Mouse (Mus musculus): ENCODE data around the gene Plekha6. TPM values are rescaled to one million over a fixed set of nuclear protein-coding genes. Genes with fewer than 3 reads are reported as not detected.
A peak's percentile ranks its signal among the peaks of the same experiment; 100 is the strongest.

Gene Plekha6
- polyA plus RNA-seq, 1 experiment from 2014 or later, result 17.7 TPM

DNA sequence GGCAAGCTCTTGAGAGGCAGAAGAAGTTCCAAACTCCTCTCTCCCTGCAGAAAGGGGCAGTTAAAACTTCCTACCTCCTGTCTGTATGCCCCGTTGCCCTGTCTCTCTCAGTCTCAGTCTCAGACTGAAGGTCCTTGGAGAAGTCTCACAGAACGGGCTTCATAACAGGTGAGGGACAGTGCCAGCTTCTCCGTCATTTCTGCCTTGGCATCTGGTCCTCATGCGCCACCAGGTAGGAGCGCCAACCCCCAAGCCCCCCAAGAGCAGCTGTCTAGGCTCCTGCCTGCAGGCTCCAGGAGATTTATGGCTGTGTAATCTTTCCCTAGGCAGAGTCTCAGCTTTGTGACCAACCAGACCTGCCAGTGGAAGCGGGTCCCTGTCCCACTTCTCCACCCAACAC is 86.8 kb downstream of the Plekha6 start:
- Histone ChIP-seq H3K4me3 (replicated peaks; ENCODE audit: low read length) (no peak overlapping the region), H3K4me1 (ENCODE audit: control insufficient read depth, insufficient read depth, low read length) (peaks cover 59% of the 10 kb centered on the region), H3K9ac (ENCODE audit: low read length) (0 out of 2 replicates have a peak overlapping the region, but pooled peaks have one; percentile 44), H3K9me3 (replicated peaks; ENCODE audit: control insufficient read depth, low read length) (no peaks in the 10 kb centered on the region), H3K27ac (ENCODE audit: low read length) (peak overlapping the region; percentile 92), H3K36me3 (ENCODE audit: control insufficient read depth, insufficient read depth, low read length) (no peaks in the 10 kb centered on the region), H3K4me2 (ENCODE audit: low read depth, low read length) (no peak overlapping the region), H3K27me3 (ENCODE audit: control insufficient read depth, insufficient read depth, low read length) (no peaks in the 10 kb centered on the region)
- ATAC-seq (ENCODE audit: insufficient read depth, low FRiP score), result no peak
- 81% methylated on average over 6 of the region's 6 CpGs for WGBS

DNA sequence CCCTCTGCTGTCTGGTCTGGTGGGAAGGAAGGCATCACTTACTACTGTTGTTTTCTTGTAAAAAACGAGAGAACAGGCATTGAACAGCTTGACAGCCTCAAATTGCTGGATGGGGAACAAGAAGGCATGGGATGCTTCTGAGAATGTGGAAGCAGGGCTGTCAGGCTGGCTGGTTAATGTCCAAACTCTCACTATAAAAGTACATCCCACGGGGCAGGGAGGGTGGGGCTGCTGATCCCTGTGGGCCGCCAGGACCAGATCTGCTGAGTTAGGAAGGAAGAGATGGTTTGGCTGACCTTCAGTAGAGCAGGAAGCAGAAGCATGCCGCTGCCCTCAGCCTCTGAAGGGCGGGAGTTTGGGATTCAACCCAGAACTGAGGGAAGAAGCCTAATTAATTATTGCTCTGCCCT is 87.6 kb downstream of the Plekha6 start:
- H3K27me3 ChIP-seq (ENCODE audit: control insufficient read depth, insufficient read depth, low read length), result no peaks in the 10 kb centered on the region
- no peaks in the 10 kb centered on the region for H3K9me3 ChIP-seq (replicated peaks; ENCODE audit: control insufficient read depth, low read length)
- no peak overlapping the region for H3K4me2 ChIP-seq (ENCODE audit: low read depth, low read length)
- peak; percentile 75 for ATAC-seq (ENCODE audit: insufficient read depth, low FRiP score)
- peaks cover 60% of the 10 kb centered on the region for H3K4me1 ChIP-seq (ENCODE audit: control insufficient read depth, insufficient read depth, low read length)
- 11% methylated on average over 5 of the region's 5 CpGs for WGBS
- H3K36me3 ChIP-seq (ENCODE audit: control insufficient read depth, insufficient read depth, low read length), result no peaks in the 10 kb centered on the region
- no peak overlapping the region for H3K4me3 ChIP-seq (replicated peaks; ENCODE audit: low read length)
- peak overlapping the region; percentile 92 for H3K27ac ChIP-seq (ENCODE audit: low read length)
- H3K9ac ChIP-seq (ENCODE audit: low read length), result peak overlapping the region; percentile 44; the same call in 1 of the 2 replicates

DNA sequence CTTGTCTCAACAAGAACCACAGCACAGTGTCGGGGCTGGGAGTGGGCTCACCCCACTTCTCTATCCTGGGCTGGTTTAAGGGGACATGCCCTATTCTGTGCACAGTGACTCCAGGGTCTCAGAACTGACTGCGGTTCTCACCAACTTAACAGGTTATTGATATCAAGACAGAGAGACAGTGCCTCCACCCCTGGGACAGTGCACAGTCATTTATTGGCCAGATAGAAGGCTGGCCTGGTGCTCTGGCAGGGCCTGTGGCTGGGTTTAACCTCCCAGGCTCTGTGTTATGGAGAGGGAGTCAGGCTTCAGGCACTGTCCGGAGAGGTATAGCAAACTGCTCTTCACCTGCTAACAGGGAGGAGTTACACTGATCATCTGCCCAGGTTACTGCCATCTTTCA is 88.2 kb downstream of the Plekha6 start:
- Histone ChIP-seq H3K36me3 (ENCODE audit: control insufficient read depth, insufficient read depth, low read length) (no peaks in the 10 kb centered on the region), H3K4me1 (ENCODE audit: control insufficient read depth, insufficient read depth, low read length) (peaks cover 64% of the 10 kb centered on the region), H3K9ac (ENCODE audit: low read length) (peak overlapping the region; percentile 37; the same call in 1 of the 2 replicates), H3K9me3 (replicated peaks; ENCODE audit: control insufficient read depth, low read length) (no peaks in the 10 kb centered on the region), H3K27ac (ENCODE audit: low read length) (peak overlapping the region; percentile 92), H3K4me3 (replicated peaks; ENCODE audit: low read length) (no peak overlapping the region), H3K27me3 (ENCODE audit: control insufficient read depth, insufficient read depth, low read length) (no peaks in the 10 kb centered on the region), H3K4me2 (ENCODE audit: low read depth, low read length) (no peak overlapping the region)
- ATAC-seq (ENCODE audit: insufficient read depth, low FRiP score), result no peak
- WGBS, result 60% methylated on average over 3 of the region's 3 CpGs

DNA sequence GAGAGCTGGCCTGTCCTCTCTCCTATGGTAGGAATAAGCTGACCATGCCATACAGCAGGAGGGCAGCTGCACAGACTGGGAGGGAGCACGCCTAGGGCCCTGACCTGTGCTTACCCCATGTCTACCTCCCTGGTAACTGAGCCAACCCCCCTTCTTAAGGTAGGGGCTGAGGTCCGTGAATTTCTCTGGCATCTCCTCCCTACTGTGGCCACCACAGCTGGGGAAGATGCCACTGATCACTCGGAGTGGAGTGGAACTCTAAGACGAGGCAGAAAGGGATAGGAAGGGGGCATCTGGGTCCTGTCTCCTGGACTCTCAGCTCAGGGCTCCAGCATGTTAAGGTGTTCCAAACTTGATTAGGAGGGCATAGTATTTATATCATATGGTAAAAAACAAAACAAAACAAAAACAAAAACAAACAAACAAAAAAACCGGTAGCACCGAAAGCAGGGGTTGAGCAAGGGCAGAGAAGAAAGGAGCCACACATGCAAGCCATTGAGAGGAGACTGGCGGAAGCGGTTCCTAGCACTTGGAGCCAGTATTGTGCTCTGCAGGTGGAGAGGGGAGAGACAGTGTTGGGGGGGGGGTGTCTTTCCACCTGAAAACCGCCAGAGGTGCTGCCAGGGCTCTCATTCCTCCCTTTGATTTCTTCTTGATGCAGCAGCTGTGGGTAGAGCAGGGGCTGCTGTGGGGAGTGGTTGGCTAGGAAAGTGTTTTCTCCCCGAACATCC is 89.0 kb downstream of the Plekha6 start:
- H3K36me3 ChIP-seq (ENCODE audit: control insufficient read depth, insufficient read depth, low read length), result no peaks in the 10 kb centered on the region
- H3K4me3 ChIP-seq (replicated peaks; ENCODE audit: low read length), result no peak overlapping the region
- peak overlapping the region; percentile 18; the same call in 1 of the 2 replicates for H3K9ac ChIP-seq (ENCODE audit: low read length)
- 37% methylated on average over 10 of the region's 10 CpGs for whole genome bisulfite sequencing
- no peaks in the 10 kb centered on the region for H3K9me3 ChIP-seq (replicated peaks; ENCODE audit: control insufficient read depth, low read length)
- peaks cover 70% of the 10 kb centered on the region for H3K4me1 ChIP-seq (ENCODE audit: control insufficient read depth, insufficient read depth, low read length)
- 0 out of 2 replicates have a peak overlapping the region, but pooled peaks have one; percentile 11 for H3K4me2 ChIP-seq (ENCODE audit: low read depth, low read length)
- H3K27me3 ChIP-seq (ENCODE audit: control insufficient read depth, insufficient read depth, low read length), result no peaks in the 10 kb centered on the region
- ATAC-seq (ENCODE audit: insufficient read depth, low FRiP score), result peak; percentile 31
- H3K27ac ChIP-seq (ENCODE audit: low read length), result peak overlapping the region; percentile 92

DNA sequence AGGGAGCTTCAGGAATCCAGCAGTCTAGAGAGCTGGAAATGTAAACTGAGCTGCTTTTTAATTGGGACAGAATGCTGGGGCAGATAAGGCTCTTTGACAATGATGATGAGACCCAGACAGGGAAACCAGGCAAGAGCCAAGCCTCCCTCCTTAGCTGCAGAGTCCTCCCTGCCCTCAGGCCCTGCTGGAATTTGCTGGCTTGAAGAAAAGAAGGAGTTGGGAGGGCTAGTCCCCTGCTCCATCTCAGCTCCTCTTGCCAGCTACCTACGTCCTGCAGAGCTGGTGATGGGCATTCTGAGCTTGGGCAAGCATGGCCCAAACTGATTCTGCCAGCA is 89.5 kb downstream of the Plekha6 start:
- Histone ChIP-seq H3K36me3 (ENCODE audit: control insufficient read depth, insufficient read depth, low read length) (no peaks in the 10 kb centered on the region), H3K9ac (ENCODE audit: low read length) (peak overlapping the region; percentile 15; the same call in 1 of the 2 replicates), H3K27ac (ENCODE audit: low read length) (peak overlapping the region; percentile 92), H3K4me2 (ENCODE audit: low read depth, low read length) (peak overlapping the region; percentile 11; the same call in 1 of the 2 replicates), H3K27me3 (ENCODE audit: control insufficient read depth, insufficient read depth, low read length) (no peaks in the 10 kb centered on the region), H3K9me3 (replicated peaks; ENCODE audit: control insufficient read depth, low read length) (no peaks in the 10 kb centered on the region), H3K4me1 (ENCODE audit: control insufficient read depth, insufficient read depth, low read length) (peaks cover 75% of the 10 kb centered on the region), H3K4me3 (replicated peaks; ENCODE audit: low read length) (no peak overlapping the region)
- ATAC-seq (ENCODE audit: insufficient read depth, low FRiP score), result peak; percentile 18; the same call in 1 of the 2 replicates
- WGBS, result 21% methylated on average over 1 of the region's 1 CpGs

DNA sequence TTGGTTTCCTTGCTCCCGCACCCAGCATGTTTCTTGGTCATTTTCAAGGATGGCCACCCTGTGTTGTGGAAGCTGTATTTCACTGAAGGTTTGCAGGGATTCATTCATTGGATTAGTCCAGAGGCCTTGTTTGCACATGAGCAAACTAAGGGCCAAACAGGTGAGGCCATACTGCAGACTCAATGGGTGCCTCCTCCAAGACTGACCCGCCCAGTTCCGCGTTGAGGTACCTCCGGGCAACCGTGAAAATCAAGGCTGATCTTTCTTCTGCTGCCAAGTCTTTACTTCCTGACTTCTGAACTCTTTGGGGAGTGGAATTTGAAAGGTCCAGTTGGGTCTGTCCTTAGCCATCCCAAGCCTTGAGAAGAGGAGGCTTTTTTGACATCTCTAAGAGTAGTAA is 90.2 kb downstream of the Plekha6 start:
- H3K27me3 ChIP-seq (ENCODE audit: control insufficient read depth, insufficient read depth, low read length), result no peaks in the 10 kb centered on the region
- WGBS, result 58% methylated on average over 6 of the region's 6 CpGs
- H3K4me1 ChIP-seq (ENCODE audit: control insufficient read depth, insufficient read depth, low read length), result peaks cover 78% of the 10 kb centered on the region
- H3K4me2 ChIP-seq (ENCODE audit: low read depth, low read length), result peak overlapping the region; percentile 45
- no peak for ATAC-seq (ENCODE audit: insufficient read depth, low FRiP score)
- H3K27ac ChIP-seq (ENCODE audit: low read length), result peak overlapping the region; percentile 92
- no peak overlapping the region for H3K4me3 ChIP-seq (replicated peaks; ENCODE audit: low read length)
- H3K9me3 ChIP-seq (replicated peaks; ENCODE audit: control insufficient read depth, low read length), result no peaks in the 10 kb centered on the region
- H3K36me3 ChIP-seq (ENCODE audit: control insufficient read depth, insufficient read depth, low read length), result no peaks in the 10 kb centered on the region
- H3K9ac ChIP-seq (ENCODE audit: low read length), result no peak overlapping the region; the same call in 1 of the 2 replicates

DNA sequence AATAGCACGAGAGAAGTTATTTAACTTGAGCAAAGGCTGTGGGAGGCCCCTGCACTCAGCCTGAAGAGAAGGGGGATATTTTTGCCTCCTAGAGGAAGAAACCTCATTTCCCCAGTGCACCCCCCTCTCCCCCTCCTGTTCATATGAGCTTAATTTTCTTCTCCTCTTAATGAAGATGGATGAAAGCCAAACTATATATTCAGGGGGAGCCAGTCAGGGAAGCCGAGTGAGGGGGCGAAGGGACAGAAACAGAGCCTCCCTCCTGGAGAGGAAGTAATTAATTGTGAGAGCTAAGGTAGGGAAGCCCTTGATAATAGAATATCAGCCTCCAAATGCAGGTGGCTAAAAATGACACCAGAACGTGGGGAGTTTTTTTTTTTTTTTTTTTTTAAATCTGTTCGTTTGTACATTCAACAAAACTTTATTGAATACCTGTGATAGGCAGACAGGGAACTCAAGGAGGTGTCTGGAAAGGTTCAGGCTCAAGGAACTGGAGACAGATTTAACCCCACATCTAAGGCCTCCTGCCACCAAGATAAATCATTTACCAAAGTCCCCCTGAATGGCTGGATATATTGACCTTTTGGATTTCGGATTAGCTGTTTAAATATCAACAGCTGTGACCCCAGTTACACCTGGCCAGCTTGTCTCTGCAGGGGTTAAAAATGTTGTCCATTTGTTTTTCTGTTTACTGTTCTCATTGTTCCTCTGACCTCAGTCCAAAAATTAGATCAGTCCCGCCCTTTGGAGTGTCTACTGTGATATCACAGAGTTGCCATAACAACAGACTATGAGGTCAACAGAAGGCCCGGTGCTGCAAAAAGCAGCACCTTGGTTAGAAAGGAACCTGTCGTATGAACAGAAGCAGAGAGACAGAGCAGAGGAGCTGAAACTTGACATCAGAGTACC is 91.1 kb downstream of the Plekha6 start:
- peak overlapping the region; percentile 45 for H3K4me2 ChIP-seq (ENCODE audit: low read depth, low read length)
- peak overlapping the region; percentile 54 for H3K9ac ChIP-seq (ENCODE audit: low read length)
- peak overlapping the region; percentile 92 for H3K27ac ChIP-seq (ENCODE audit: low read length)
- H3K4me3 ChIP-seq (replicated peaks; ENCODE audit: low read length), result 0 out of 2 replicates have a peak overlapping the region, but pooled peaks have one; percentile 36
- peaks cover 78% of the 10 kb centered on the region for H3K4me1 ChIP-seq (ENCODE audit: control insufficient read depth, insufficient read depth, low read length)
- no peak for ATAC-seq (ENCODE audit: insufficient read depth, low FRiP score)
- no peaks in the 10 kb centered on the region for H3K27me3 ChIP-seq (ENCODE audit: control insufficient read depth, insufficient read depth, low read length)
- no peaks in the 10 kb centered on the region for H3K9me3 ChIP-seq (replicated peaks; ENCODE audit: control insufficient read depth, low read length)
- WGBS, result 29% methylated on average over 9 of the region's 9 CpGs
- no peaks in the 10 kb centered on the region for H3K36me3 ChIP-seq (ENCODE audit: control insufficient read depth, insufficient read depth, low read length)

DNA sequence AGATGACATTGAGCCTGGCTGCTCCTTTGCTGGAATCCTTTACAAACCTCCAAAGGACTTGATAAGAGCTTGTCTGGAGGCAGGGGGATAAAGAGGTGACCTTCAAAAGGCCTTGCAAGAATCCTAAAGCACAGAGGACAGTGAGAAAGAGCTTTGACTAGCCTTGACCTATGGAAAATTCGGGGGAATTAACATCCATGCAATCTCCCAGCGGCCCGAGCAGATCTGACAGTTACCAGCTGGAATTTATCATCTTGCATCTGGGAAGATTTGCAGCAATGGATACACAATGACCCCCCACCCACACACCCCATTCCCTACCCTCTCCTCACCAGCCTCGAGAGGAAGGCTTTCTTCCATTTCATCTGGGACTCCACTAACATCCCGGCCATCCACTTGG is 91.8 kb downstream of the Plekha6 start:
- no peak for ATAC-seq (ENCODE audit: insufficient read depth, low FRiP score)
- peak overlapping the region; percentile 41 for H3K9ac ChIP-seq (ENCODE audit: low read length)

DNA sequence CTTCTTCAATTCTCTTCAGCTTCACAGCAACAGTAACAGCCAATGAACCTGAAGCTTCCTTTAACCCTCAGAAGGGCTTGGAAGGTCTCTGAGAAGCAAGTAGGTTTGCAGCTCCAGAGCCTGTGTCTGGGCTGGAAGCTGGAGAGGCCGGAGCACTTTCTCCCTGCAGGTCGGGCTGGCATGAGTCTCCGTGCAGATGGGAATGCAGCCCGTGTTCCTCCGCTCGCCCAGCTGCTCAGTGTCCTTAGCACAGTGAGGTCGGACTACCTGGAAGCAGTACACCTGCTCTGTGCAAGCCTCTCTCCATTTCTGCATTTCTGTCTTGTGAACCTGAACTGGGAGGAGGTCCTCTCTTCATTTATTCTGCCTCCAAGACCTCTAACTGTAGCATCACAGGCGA is 92.3 kb downstream of the Plekha6 start:
- Histone ChIP-seq H3K36me3 (ENCODE audit: control insufficient read depth, insufficient read depth, low read length) (no peaks in the 10 kb centered on the region; the same call in 1 of the 2 replicates), H3K27ac (ENCODE audit: low read length) (peak overlapping the region; percentile 92), H3K27me3 (ENCODE audit: control insufficient read depth, insufficient read depth, low read length) (no peaks in the 10 kb centered on the region), H3K4me2 (ENCODE audit: low read depth, low read length) (peak overlapping the region; percentile 45), H3K4me3 (replicated peaks; ENCODE audit: low read length) (peak overlapping the region; percentile 36), H3K9ac (ENCODE audit: low read length) (peak overlapping the region; percentile 41), H3K4me1 (ENCODE audit: control insufficient read depth, insufficient read depth, low read length) (peaks cover 68% of the 10 kb centered on the region), H3K9me3 (replicated peaks; ENCODE audit: control insufficient read depth, low read length) (no peaks in the 10 kb centered on the region)
- no peak for ATAC-seq (ENCODE audit: insufficient read depth, low FRiP score)
- WGBS, result 58% methylated on average over 8 of the region's 8 CpGs

More for the DNA sequence above, 91.8 kb downstream of the Plekha6 start:
- Histone ChIP-seq H3K27me3 (ENCODE audit: control insufficient read depth, insufficient read depth, low read length) (no peaks in the 10 kb centered on the region), H3K36me3 (ENCODE audit: control insufficient read depth, insufficient read depth, low read length) (no peaks in the 10 kb centered on the region), H3K9me3 (replicated peaks; ENCODE audit: control insufficient read depth, low read length) (no peaks in the 10 kb centered on the region), H3K4me2 (ENCODE audit: low read depth, low read length) (peak overlapping the region; percentile 45), H3K27ac (ENCODE audit: low read length) (peak overlapping the region; percentile 92), H3K4me3 (replicated peaks; ENCODE audit: low read length) (peak overlapping the region; percentile 36), H3K4me1 (ENCODE audit: control insufficient read depth, insufficient read depth, low read length) (peaks cover 73% of the 10 kb centered on the region)
- WGBS, result 19% methylated on average over 5 of the region's 5 CpGs
